Mouse (Mus musculus) ES-E14 (cell line): ENCODE data around the gene Sin3a. TPM values are rescaled to one million over a fixed set of nuclear protein-coding genes. Genes with fewer than 3 reads are reported as not detected.

Source experiments
- DNase-seq: peaks from one replicate; pipeline ENCODE4 v3.0.0-alpha.2; 2013; ENCODE audit warnings: low read depth, low spot score
- H3K27ac ChIP-seq: 2 replicates; pipeline ENCODE4 v1.5.1; 2012; ENCODE audit warnings: low read depth, mild to moderate bottlenecking, low read length, moderate library complexity, mixed read lengths; ENCODE audit not compliant: poor library complexity, insufficient read depth, severe bottlenecking
- H3K36me3 ChIP-seq: 2 replicates; pipeline ENCODE4 v1.6.1; 2012; ENCODE audit warnings: mild to moderate bottlenecking, low read length, moderate library complexity, mixed read lengths; ENCODE audit not compliant: control insufficient read depth, poor library complexity, insufficient read depth, severe bottlenecking
- H3K4me1 ChIP-seq, 2 experiments: fragments of 150-350 bp in 1 of 2; sonication (generic) in 1 of 2; 2 replicates each; pipeline ENCODE4 v1.6.1; 2012; ENCODE audit warnings: low read length in 2 of 2, mild to moderate bottlenecking in 1 of 2, mixed read lengths in 1 of 2; ENCODE audit not compliant: control insufficient read depth in 2 of 2, insufficient read depth in 2 of 2, poor library complexity in 1 of 2
- H3K4me3 ChIP-seq, 2 experiments: fragments of 150-350 bp in 1 of 2; sonication (generic) in 1 of 2; 2 replicates each; pipeline ENCODE4 v1.5.1; 2012; ENCODE audit warnings: low read length in 2 of 2, low read depth in 1 of 2, mild to moderate bottlenecking in 1 of 2, mixed read lengths in 1 of 2; ENCODE audit not compliant: insufficient read depth in 1 of 2, poor library complexity in 1 of 2, severe bottlenecking in 1 of 2
- H3K9ac ChIP-seq: 2 replicates; pipeline ENCODE4 v1.6.1; 2012; ENCODE audit warnings: low read depth, mild to moderate bottlenecking, low read length, mixed read lengths; ENCODE audit not compliant: poor library complexity, insufficient read depth, severe bottlenecking
- H3K9me3 ChIP-seq: fragments of 150-350 bp; sonication (generic); 2 replicates; pipeline ENCODE4 v1.6.1; 2012; ENCODE audit warnings: low read depth, mild to moderate bottlenecking, low read length; ENCODE audit not compliant: control insufficient read depth, insufficient read depth
- CHD2 ChIP-seq: IDR thresholded peaks from 2 replicates; pipeline ENCODE4 v1.6.1; 2014; ENCODE audit warnings: mild to moderate bottlenecking, low read depth, low read length, inconsistent platforms
- HCFC1 ChIP-seq: IDR thresholded peaks from 2 replicates; pipeline ENCODE4 v1.6.1; 2012; ENCODE audit warnings: low read length, inconsistent platforms, borderline replicate concordance; ENCODE audit not compliant: insufficient read depth
- MAFK ChIP-seq: IDR thresholded peaks from 2 replicates; pipeline ENCODE4 v1.6.1; 2014; ENCODE audit warnings: mild to moderate bottlenecking, low read depth, low read length, inconsistent platforms; ENCODE audit not compliant: insufficient read depth
- ZC3H11A ChIP-seq: IDR thresholded peaks from 2 replicates; pipeline ENCODE4 v1.6.1; 2012; ENCODE audit warnings: low read depth, mild to moderate bottlenecking, inconsistent platforms, low read length, borderline replicate concordance
- ZNF384 ChIP-seq: IDR thresholded peaks from 2 replicates; pipeline ENCODE4 v1.6.1; 2012; ENCODE audit warnings: low read depth, low read length, inconsistent platforms
- in situ Hi-C, 2 experiments: fragments of 600-800 bp; cut with MboI; formaldehyde crosslinking; loops; one replicate each; pipeline ENCODE4 v1.15.1; 2025; ENCODE audit warnings: low sequenced_read_pairs in 2 of 2, inconsistent platforms in 1 of 2; ENCODE audit not compliant: unreplicated experiment in 2 of 2
- total RNA-seq: library from RNA; depleted of rRNA; stranded (reverse); fragments of 300-350 nt; gene quantifications from 2 replicates; pipeline ENCODE4 v1.2.3, GENCODE M21; 2012; rRNA removed

The Sin3a gene
- 78.3 and 88.1 TPM in 2 replicates for total RNA-seq

DNA sequence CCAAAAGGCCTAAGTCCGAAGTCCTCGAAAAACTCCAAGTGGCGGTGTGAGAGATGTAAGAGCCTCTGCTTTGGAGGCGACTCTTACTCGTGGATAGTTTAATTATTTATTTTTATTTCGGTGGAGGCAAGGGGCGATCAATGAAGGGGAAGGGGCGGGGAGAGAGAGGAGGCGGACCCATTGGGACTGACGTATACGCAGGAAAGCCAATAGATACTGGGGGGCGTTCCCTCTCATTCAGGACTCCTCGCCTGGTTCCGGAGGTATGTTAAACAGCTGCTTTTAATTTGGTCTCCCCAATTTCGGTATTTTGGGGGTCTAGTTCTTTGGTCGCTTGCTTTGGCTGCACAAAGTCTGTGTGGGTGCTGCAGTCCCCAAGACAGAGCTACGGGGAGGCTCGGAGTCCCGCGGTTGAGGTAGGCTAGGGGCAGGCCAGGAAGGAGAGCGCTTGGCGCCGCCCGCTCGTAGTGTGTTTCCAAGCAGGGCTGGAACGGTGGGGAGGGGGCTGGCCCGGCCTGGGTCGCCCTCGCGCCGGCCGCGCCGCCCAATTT, at the start of gene Sin3a:
TSS of gene Sin3a (plus strand) at position 240 of the 551 bp plus-strand sequence.
- Histone ChIP-seq H3K27ac (peak within 1 kb of the TSS; percentile 79), H3K9ac (peak within 1 kb of the TSS; percentile 83), H3K36me3 (no peaks in the 10 kb centered on the region), H3K9me3 (no peaks in the 10 kb centered on the region), H3K4me1 (peaks cover 0 to 2% of the 10 kb centered on the region in 2 experiments; a peak in 1 of 4 replicates), H3K4me3 (peak within 1 kb of the TSS; percentile 89 to 100)
- TF ChIP-seq HCFC1 (peak; percentile 55; the same call in 1 of the 2 replicates), ZC3H11A (no peak)
- DNase-seq = peak; percentile 78
- in situ Hi-C loops = no loop called here

DNA sequence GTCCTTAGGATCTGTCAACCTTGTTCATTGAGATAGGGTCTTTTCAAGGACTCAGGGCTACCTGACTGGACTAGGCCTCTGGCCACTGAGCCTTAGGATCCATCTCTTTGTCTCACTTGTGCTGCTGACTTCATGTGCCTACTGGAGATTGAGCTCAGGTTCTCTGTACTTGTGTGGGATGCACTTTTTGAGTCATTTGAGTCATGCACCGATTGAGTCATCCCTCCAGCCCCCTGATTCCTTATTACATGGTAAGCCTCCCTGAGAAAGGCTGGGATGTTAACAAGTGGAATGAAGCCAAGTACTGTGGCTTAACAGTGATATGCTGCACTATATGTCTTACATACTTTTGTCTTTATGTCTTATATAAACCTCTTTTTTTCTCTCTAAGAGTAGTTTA, 40.1 kb upstream of the Sin3a start:
- H3K36me3 ChIP-seq = no peaks in the 10 kb centered on the region
- H3K27ac ChIP-seq = no peak overlapping the region
- DNase-seq = no peak
- H3K4me1 ChIP-seq = no peaks in the 10 kb centered on the region
- no peaks in the 10 kb centered on the region for H3K9me3 ChIP-seq
- in situ Hi-C loops = no loop called here
- TF ChIP-seq ZC3H11A (no peak), CHD2 (no peak), HCFC1 (no peak), MAFK (no peak), ZNF384 (no peak)
- H3K9ac ChIP-seq = no peak overlapping the region
- H3K4me3 ChIP-seq = no peak overlapping the region

DNA sequence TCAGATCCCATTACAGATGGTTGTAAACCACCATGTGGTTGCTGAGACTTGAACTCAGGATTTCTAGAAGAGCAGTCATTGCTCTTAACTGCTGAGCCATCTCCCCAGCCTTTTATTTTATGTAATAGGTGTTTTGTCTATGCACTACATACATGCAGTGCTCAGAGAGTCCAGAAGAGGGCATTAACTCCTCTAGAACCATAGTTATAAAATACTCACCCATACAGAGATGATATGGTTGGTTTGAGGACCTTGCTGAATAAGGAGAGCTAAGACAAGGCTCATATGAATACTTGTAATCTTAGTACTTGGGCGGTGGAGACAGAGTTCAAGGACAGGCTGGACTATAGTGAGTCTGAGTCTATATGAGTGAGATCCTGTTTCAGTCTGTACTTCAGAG, 15.6 kb upstream of the Sin3a start:
- no peak overlapping the region for H3K4me3 ChIP-seq
- H3K36me3 ChIP-seq = 0 out of 2 replicates have a peak, but pooled peaks cover 3% of the 10 kb centered on the region
- no peaks in the 10 kb centered on the region for H3K9me3 ChIP-seq
- no peak overlapping the region for H3K9ac ChIP-seq
- no peaks in the 10 kb centered on the region for H3K4me1 ChIP-seq
- TF ChIP-seq CHD2 (no peak), ZNF384 (no peak), ZC3H11A (no peak), MAFK (no peak), HCFC1 (no peak)
- no peak for DNase-seq
- in situ Hi-C loops = no loop called here
- no peak overlapping the region for H3K27ac ChIP-seq

DNA sequence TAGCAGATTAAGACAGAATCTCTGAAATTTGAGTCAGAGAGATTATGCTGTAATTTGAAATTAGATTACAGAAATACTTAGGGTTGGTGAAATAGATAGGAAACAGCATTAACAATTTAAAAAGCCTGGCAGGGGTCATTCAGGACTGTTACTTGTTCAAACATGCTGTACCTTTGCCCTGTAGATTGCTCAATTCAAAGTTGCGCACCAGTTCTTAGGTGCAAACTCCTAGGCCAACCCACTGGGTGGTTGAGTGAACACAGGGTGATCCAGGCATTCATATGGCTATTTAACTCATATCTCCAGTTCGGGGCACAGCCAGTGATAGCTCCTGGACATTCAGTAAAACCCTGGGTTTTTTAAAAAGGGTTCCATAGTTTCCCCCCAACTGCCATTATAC, 7.7 kb upstream of the Sin3a start:
- Histone ChIP-seq H3K4me1 (no peaks in the 10 kb centered on the region), H3K9ac (no peak overlapping the region), H3K27ac (no peak overlapping the region), H3K36me3 (0 out of 2 replicates have a peak, but pooled peaks cover 4% of the 10 kb centered on the region), H3K4me3 (no peak overlapping the region), H3K9me3 (no peaks in the 10 kb centered on the region)
- DNase-seq = no peak
- in situ Hi-C loops = no loop called here
- TF ChIP-seq CHD2 (no peak), ZNF384 (no peak)

DNA sequence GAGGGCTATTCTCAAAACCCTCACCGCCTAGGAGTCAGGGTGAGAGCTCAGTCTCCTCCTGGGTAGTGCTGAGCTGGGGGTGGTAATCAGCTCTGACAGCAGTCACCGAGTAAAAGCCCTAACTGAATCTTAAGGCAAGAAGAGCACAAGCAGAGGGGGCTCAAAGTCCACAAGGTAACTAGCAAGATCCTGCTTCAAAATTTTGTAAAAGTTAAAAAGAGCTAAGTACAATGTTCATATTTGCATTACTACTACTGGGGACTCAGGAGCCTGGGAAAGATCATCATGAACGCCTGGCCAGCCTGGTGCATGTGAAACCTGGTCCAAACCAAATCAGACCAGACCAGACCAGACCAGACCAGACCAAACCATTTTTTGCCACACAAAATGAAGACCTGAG, 3.6 kb upstream of the Sin3a start:
- H3K9me3 ChIP-seq = no peaks in the 10 kb centered on the region
- no peak for DNase-seq
- H3K36me3 ChIP-seq = no peaks in the 10 kb centered on the region
- TF ChIP-seq MAFK (no peak), CHD2 (no peak), HCFC1 (no peak), ZC3H11A (no peak), ZNF384 (no peak)
- no peak overlapping the region for H3K9ac ChIP-seq
- H3K27ac ChIP-seq = no peak overlapping the region
- no peak overlapping the region for H3K4me3 ChIP-seq
- in situ Hi-C loops = no loop called here
- H3K4me1 ChIP-seq = no peaks in the 10 kb centered on the region
